Mouse (Mus musculus): ENCODE data around the gene Gfra4. TPM values are rescaled to one million over a fixed set of nuclear protein-coding genes. Genes with fewer than 3 reads are reported as not detected.

Gfra4 gene
- polyA plus RNA-seq, 1 experiment = 17.0 TPM

DNA sequence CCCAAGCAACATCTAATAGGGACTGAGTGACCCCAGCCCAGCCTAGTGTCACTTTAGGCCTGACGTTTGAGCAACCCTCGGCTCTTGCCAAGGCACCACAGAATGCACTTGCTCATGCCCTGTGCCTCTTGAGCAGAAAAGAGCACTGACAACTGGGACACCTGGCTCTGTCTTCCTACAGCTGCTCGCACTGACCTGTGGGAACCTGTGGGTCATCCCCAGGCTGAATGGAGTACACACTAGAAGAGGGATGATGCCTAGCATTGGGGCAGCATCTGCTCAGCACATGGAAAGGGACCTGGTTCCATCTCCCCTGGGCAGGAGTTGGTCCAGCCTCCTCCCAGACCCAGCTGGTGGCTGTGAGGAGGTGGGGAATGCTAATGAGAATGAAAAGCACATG, 15.9 kb downstream of the Gfra4 start:
- H3K27ac ChIP-seq (ENCODE audit: insufficient read depth, low read depth, low read length) = no peak overlapping the region
- H3K4me1 ChIP-seq (ENCODE audit: control insufficient read depth, insufficient read depth, insufficient read length, low read length) = no peaks in the 10 kb centered on the region; the same call in 1 of the 2 replicates
- 96% methylated on average over 3 of the region's 3 CpGs for WGBS
- H3K4me3 ChIP-seq (ENCODE audit: low read depth, low read length) = no peak overlapping the region
- TF ChIP-seq CTCF (IDR thresholded peaks at IDR 0.05; ENCODE audit: extremely low read depth, insufficient read length, insufficient replicate concordance, low read depth, low read length) (no peak), POLR2A (IDR thresholded peaks at IDR 0.05; ENCODE audit: low read depth, low read length) (no peak)
- H3K27me3 ChIP-seq (ENCODE audit: control insufficient read depth, insufficient read depth, low read length) = no peaks in the 10 kb centered on the region
- H3K36me3 ChIP-seq (ENCODE audit: control insufficient read depth, insufficient read depth, low read length) = peaks cover 23% of the 10 kb centered on the region

DNA sequence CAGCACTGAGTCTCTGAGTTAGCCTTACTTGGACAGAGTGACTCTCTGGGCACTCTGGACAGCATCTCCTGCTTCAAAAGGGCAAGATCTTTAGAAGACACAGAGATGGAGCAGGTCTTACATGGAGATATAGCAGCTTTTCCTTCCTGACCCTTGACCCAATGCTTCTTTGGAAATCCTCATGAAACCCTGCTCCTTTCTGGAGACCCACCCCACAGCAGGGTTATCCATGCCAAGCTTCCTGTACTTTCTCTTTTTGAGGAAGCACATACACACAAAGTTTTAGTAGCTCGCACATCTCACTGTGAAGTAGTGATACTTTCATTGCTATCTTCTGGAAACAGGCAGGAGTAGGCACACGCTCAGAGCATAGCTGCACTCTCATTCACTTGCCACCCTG, 17.7 kb downstream of the Gfra4 start:
- no peak overlapping the region for H3K27ac ChIP-seq (ENCODE audit: insufficient read depth, low read depth, low read length)
- H3K27me3 ChIP-seq (ENCODE audit: control insufficient read depth, insufficient read depth, low read length) = no peaks in the 10 kb centered on the region
- H3K36me3 ChIP-seq (ENCODE audit: control insufficient read depth, insufficient read depth, low read length) = peaks cover 34% of the 10 kb centered on the region
- no peak for TF ChIP-seq CTCF (IDR thresholded peaks at IDR 0.05; ENCODE audit: extremely low read depth, insufficient read length, insufficient replicate concordance, low read depth, low read length)
- H3K4me3 ChIP-seq (ENCODE audit: low read depth, low read length) = no peak overlapping the region
- 91% methylated on average over 2 of the region's 2 CpGs for WGBS
- H3K4me1 ChIP-seq (ENCODE audit: control insufficient read depth, insufficient read depth, insufficient read length, low read length) = no peaks in the 10 kb centered on the region; the same call in 1 of the 2 replicates

GRCm38 (mm10) chr2:131010566-131010965, 32.3 kb downstream of the Gfra4 start:
- TF ChIP-seq POLR2A (IDR thresholded peaks at IDR 0.05; ENCODE audit: low read depth, low read length) = no peak
- TF ChIP-seq CTCF (IDR thresholded peaks at IDR 0.05; ENCODE audit: extremely low read depth, insufficient read length, insufficient replicate concordance, low read depth, low read length) = no peak
- WGBS = 33% methylated on average over 1 of the region's 1 CpGs
- 0 out of 2 replicates have a peak, but pooled peaks cover 3% of the 10 kb centered on the region for H3K4me1 ChIP-seq (ENCODE audit: control insufficient read depth, insufficient read depth, insufficient read length, low read length)
- H3K36me3 ChIP-seq (ENCODE audit: control insufficient read depth, insufficient read depth, low read length) = peaks cover 42% of the 10 kb centered on the region
- H3K27me3 ChIP-seq (ENCODE audit: control insufficient read depth, insufficient read depth, low read length) = no peaks in the 10 kb centered on the region
- peak overlapping the region; percentile 64; the same call in 1 of the 2 replicates for H3K27ac ChIP-seq (ENCODE audit: insufficient read depth, low read depth, low read length)
- H3K4me3 ChIP-seq (ENCODE audit: low read depth, low read length) = no peak overlapping the region

DNA sequence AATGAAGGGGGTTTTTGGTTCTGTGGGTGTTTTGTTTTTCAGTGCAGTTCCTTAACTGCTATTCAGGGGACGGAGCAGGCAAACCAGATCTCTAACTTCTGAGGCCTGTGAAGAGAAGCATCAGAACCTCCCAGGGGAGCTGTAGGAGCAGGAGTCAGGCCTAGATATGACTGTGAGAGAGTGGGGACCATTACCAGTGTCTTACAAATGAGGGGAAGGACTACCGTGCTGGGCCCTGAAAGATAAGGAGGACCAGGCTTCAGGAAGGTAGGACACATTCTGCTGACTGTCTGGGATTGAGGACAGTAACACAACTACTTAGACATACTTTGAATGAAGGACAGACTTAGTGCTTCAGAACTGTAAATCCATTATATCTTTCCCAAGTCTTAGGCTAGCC, 33.8 kb downstream of the Gfra4 start:
- 76% methylated on average over 2 of the region's 2 CpGs for WGBS
- TF ChIP-seq CTCF (IDR thresholded peaks at IDR 0.05; ENCODE audit: extremely low read depth, insufficient read length, insufficient replicate concordance, low read depth, low read length) (no peak), POLR2A (IDR thresholded peaks at IDR 0.05; ENCODE audit: low read depth, low read length) (no peak)
- 0 out of 2 replicates have a peak, but pooled peaks cover 3% of the 10 kb centered on the region for H3K4me1 ChIP-seq (ENCODE audit: control insufficient read depth, insufficient read depth, insufficient read length, low read length)
- H3K27me3 ChIP-seq (ENCODE audit: control insufficient read depth, insufficient read depth, low read length) = no peaks in the 10 kb centered on the region
- no peak overlapping the region for H3K27ac ChIP-seq (ENCODE audit: insufficient read depth, low read depth, low read length)
- H3K36me3 ChIP-seq (ENCODE audit: control insufficient read depth, insufficient read depth, low read length) = peaks cover 40% of the 10 kb centered on the region
- no peak overlapping the region for H3K4me3 ChIP-seq (ENCODE audit: low read depth, low read length)

- TF ChIP-seq CTCF (IDR thresholded peaks at IDR 0.05; ENCODE audit: extremely low read depth, insufficient read length, insufficient replicate concordance, low read depth, low read length) (no peak), POLR2A (IDR thresholded peaks at IDR 0.05; ENCODE audit: low read depth, low read length) (no peak)
- no peak overlapping the region for H3K27ac ChIP-seq (ENCODE audit: insufficient read depth, low read depth, low read length)
- H3K4me3 ChIP-seq (ENCODE audit: low read depth, low read length) = no peak overlapping the region
- no peaks in the 10 kb centered on the region for H3K4me1 ChIP-seq (ENCODE audit: control insufficient read depth, insufficient read depth, insufficient read length, low read length)
- 95% methylated on average over 2 of the region's 2 CpGs for WGBS
- H3K36me3 ChIP-seq (ENCODE audit: control insufficient read depth, insufficient read depth, low read length) = peaks cover 18% of the 10 kb centered on the region
- H3K27me3 ChIP-seq (ENCODE audit: control insufficient read depth, insufficient read depth, low read length) = no peaks in the 10 kb centered on the region
Observed at GRCm38 (mm10) chr2:130992818-130993217, 50.1 kb downstream of the Gfra4 start.

Other genes starting within 250 kb of the Gfra4 start
- gene 4930402H24Rik, start 136.7 kb downstream of the Gfra4 start, polyA plus RNA-seq (2012; rRNA removed) = 10.0 and 22.1 TPM in 2 replicates
- 7.2 and 13.3 TPM in 2 replicates for gene Atrn, start 136.6 kb downstream of the Gfra4 start, polyA plus RNA-seq (2012; rRNA removed)
- 12.4 and 13.1 TPM in 2 replicates for gene Adam33, start 20.7 kb upstream of the Gfra4 start, polyA plus RNA-seq (2012; rRNA removed)
- 1.9 and 2.7 TPM in 2 replicates for gene Siglec1, start 43.7 kb upstream of the Gfra4 start, polyA plus RNA-seq (2012; rRNA removed)
- gene Hspa12b, start 84.2 kb upstream of the Gfra4 start, polyA plus RNA-seq (2012; rRNA removed) = 2.2 and 3.3 TPM in 2 replicates
- not detected in 2 replicates for gene Gm11037, start 90.4 kb upstream of the Gfra4 start, polyA plus RNA-seq (2012; rRNA removed)
- 52.3 and 57.2 TPM in 2 replicates for gene 1700037H04Rik, start 117.0 kb upstream of the Gfra4 start, polyA plus RNA-seq (2012; rRNA removed)
- gene Cenpb, start 137.0 kb upstream of the Gfra4 start, polyA plus RNA-seq (2012; rRNA removed) = 57.7 and 95.1 TPM in 2 replicates
- gene Cdc25b, start 143.9 kb upstream of the Gfra4 start, polyA plus RNA-seq (2012; rRNA removed) = 11.6 and 22.4 TPM in 2 replicates
- 5.6 and 8.2 TPM in 2 replicates for gene Spef1, start 144.2 kb upstream of the Gfra4 start, polyA plus RNA-seq (2012; rRNA removed)
- gene Ap5s1, start 164.0 kb upstream of the Gfra4 start, polyA plus RNA-seq (2012; rRNA removed) = 37.1 and 90.0 TPM in 2 replicates
- 49.8 and 80.8 TPM in 2 replicates for gene Mavs, start 191.0 kb upstream of the Gfra4 start, polyA plus RNA-seq (2012; rRNA removed)
- 6.6 and 11.1 TPM in 2 replicates for gene Pank2, start 219.4 kb upstream of the Gfra4 start, polyA plus RNA-seq (2012; rRNA removed)

Data from small intestine, adult 2 months (tissue).